Mouse (Mus musculus) left cerebral cortex, adult 9 months (tissue): ENCODE data around the gene Tmed10.
A peak's percentile ranks its signal among the peaks of the same experiment; 100 is the strongest.

ENCODE experiments used
- DNase-seq, 2 experiments: peaks; one replicate each; pipeline ENCODE4 v3.0.0; 2022; ENCODE audit warnings: low spot score in 2 of 2

The Tmed10 gene

DNA sequence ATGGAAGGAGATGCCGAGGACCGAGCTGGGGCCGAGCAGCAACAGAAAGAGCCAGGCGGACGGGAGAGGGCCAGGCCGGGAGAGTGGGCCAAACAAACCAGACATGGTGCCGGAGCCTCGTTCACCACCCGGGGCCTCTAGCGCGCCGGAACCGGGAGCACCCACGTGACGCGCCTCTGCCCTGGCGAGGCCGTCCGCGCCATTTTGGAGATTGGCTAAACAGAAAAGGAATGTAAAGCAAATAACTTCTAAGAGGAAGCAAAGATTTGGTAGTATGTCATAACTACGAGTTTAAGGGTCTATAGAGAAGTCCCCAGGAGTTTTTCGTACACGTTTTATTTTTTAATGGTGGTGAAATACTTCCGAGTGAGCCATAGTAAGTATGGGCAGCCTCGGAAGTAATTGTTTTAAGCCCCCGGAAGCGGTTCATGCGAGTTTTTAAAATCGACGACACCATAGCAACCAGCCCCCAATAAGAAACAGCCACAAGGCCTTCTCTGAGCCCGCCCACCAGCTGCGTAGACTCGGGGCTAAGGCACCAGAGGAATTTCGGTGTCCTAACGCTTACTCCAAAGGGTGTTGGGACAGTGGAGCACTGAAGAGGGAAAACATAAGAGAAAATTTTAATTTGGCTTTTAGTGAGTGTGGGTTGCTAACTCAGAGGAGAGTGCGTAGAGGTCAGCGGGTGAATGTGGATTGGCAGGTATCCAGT is at the start of gene Tmed10:
Gene Tmed10, minus strand, starts transcription at position 287 of the 712 bp plus-strand sequence.
- peak; percentile 83 to 94 for DNase-seq

GRCm38 (mm10) chr12:85423236-85423635 is 48.6 kb upstream of the Tmed10 start:
- DNase-seq: no peak

DNA sequence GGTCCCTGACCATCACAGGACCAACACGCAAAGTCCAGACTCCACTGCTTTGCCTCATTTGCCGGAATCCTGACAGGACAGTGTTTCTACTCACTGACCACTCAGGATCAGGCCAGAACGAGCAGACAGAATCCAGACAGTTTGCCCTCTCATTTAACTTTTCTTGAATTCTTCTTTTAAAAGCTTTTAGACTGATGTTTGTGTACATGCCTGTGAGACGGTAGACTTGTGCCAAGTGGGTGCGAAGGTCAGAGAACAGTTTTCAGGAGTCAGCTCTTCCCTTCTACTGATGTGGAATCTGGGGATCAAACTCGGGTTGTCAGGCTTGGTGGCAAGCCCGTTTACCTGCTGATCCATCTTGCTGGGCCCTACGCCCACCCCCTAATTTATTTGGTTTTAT is 47.9 kb upstream of the Tmed10 start:
- DNase-seq: no peak

DNA sequence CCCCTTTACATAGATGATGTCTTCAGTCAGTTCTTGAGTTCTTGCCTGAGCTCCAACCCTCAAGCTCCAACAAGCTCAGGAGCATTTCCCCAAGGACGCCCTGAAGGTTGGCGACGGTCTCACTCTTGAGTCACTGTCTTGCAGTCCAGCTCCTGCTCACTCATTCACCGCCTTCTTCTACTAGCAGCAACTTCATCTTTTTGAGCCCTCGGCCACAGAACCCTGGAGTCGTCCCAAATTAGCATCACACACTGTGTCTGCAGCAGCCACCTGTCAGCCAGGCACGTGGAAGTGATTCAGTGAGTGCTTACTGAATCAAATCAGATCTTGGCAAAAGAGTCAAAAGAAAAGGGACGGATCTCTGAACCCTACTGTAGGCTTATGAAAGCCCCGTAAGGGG is 46.3 kb upstream of the Tmed10 start:
- DNase-seq: no peak

DNA sequence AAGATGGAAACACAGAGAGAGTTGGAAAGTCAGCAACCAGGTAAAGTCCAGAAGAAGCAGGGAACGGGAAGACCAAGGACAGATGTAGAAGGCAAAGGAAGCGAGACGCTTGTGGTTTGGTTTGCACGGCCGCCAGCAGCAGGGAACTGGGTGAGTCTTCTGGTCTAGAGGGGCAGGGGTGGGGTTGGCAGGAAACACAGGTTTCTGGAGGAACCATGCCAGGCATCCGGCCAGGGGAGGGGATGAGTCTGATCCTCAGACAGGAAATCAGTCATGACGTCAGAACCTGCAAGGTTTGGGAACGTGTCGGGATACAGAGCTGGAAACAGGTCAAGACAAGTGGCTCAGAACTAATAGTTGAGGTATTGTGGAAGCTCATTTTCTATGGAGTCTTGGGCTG is 43.2 kb upstream of the Tmed10 start:
- DNase-seq: no peak

GRCm38 (mm10) chr12:85416298-85416697 is 41.7 kb upstream of the Tmed10 start:
- no peak for DNase-seq

DNA sequence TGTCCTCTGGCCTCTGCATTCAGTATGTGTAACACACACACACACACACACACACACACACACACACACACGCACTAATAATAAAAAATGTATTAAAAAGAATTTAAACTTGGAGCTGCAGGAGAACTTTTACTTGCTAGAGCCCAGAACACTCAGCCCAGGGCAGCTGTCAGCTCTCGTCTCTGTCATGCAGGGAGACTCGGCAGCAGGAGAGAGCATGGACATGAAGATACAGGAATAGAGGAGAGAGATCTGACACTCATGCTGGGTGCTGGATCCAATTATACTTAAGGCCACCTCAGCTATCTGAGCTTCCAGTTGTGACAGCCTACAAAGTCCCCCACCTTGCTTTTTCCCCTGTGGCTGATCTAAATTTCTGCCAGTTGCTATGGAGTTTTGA is 41.2 kb upstream of the Tmed10 start:
- no peak for DNase-seq

- DNase-seq: no peak
Measured at GRCm38 (mm10) chr12:85411136-85411535, 36.5 kb upstream of the Tmed10 start.

- no peak for DNase-seq
Measured at GRCm38 (mm10) chr12:85397960-85398272, 23.3 kb upstream of the Tmed10 start.

DNA sequence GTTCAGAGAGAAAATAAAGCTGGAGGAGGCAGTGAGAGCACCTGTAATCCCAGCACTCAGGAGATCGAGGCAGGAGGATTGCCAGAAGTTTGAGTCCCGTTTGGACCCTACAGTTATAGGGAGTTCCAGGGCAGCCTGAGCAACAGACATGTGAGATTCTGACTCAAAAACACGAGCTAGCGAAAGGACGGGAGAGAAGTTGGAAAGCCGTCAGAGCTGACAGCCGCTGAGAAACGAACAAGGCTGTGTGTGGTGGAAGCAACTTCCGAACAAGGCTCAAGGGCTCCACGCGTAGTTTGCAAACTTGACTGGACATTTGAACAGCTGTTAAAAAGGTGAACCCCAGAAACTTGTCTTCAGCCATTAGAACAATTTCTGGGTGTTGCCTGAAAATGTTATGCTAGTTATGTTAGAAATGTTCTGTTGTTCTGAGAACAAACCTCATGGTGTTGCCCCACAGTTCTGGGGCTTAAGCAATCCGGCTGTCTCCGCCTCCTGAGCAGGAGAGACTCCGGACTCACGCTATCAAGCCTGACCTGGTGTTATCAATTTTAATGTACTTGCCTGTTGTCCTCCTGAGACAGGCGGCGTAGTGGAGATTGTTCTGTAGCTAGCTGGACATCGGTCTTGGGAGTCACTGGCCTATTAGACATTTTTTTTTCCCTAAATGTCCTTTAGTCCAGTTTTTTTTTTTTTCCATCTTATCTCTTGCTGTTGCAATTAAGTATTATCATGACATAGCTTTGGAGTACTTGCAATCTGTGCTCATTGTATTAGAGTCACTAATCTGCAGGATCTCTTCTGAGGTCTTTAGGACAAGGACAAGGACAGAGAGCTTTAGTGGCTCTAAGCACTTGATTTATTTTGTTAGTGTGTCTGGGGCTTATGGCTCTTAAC is 22.7 kb upstream of the Tmed10 start:
- no peak for DNase-seq

GRCm38 (mm10) chr12:85393981-85394380 is 19.3 kb upstream of the Tmed10 start:
- no peak for DNase-seq

DNA sequence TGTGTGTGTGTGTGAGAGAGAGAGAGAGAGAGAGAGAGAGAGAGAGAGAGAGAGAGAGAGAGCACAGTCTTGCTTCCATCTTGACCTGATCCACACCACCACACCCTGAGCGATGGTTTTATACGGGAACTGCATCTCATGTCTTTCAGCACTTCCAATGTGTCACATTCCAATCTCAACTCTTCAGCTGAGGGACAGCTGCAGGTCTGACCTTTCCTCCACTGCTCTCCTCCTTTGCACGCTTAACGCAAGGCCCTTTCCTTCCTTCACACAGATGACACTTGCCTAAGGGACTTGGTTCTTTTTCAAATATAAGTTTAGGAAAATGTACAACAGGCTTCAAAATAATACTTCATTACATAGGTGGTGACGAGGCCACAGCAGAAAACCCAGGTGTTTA is 18.9 kb upstream of the Tmed10 start:
- DNase-seq: no peak

- DNase-seq: no peak
Measured at GRCm38 (mm10) chr12:85391148-85391547, 16.5 kb upstream of the Tmed10 start.

GRCm38 (mm10) chr12:85389204-85390185 is 14.8 kb upstream of the Tmed10 start:
- DNase-seq: no peak

DNA sequence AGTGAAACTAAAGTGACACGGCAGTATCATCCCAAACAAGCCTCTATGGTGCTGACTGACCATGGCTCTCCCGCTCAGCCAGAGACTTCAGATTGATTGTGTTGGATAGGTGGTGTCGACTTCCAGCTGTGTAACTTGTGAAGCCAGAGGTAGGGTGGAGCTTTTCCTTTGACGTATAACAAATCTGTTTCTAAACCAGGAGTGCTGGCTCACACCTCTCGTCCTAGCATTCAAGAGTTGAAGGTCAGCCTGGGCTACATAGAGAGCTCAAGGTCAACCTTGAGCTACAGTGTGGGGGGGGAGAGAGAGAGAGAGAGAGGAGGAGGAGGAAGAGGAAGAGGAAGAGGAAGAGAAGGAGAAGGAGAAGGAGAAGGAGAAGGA is 11.3 kb upstream of the Tmed10 start:
- no peak for DNase-seq

GRCm38 (mm10) chr12:85385329-85385994 is 10.8 kb upstream of the Tmed10 start:
- DNase-seq: no peak

DNA sequence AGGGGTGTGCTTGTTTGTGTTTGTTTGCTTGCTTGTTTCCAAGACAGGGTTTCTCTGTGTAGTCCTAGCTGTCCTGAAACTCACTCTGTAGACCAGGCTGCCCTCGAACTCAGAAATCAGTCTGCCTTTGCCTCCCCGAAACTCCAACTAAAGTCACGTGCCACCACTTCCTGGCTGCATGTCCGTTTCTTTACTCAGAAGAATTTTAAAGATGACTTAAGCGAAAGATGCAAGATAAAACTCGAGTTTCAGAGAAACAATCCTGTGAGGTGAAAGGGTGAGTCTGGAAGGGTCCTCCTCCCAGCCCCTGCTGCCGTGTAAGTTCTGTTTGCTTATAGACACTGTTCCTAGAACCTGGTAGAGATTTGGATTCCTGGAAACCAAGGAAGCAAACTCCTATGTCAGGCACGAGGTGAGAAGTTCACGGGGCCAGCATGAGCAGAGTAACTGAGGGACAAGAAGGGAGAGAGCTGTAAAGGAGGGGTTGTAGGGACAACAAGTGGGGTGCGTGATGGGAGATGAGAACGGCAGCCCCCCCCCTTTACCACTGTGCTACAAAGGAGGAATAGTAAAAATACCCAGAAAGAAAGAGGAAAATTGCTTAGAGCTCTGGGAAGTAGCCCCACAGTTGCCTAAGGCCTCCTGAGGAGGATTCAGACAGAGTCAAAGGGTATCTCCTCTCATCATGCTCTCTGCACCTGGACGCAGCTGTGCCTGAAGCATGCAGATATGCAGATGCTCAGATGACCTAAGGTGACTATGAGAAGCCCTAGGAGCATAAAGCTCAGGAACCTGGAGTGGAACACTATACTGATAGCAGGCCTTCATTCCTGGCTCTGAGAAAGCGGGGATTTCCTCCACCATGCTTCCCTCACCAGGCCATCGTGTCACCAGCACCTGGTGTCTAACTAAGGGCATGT is 8.4 kb upstream of the Tmed10 start:
- DNase-seq: no peak

- DNase-seq: no peak
Measured at GRCm38 (mm10) chr12:85381570-85381969, 6.9 kb upstream of the Tmed10 start.

GRCm38 (mm10) chr12:85380942-85381341 is 6.3 kb upstream of the Tmed10 start:
- no peak for DNase-seq

DNA sequence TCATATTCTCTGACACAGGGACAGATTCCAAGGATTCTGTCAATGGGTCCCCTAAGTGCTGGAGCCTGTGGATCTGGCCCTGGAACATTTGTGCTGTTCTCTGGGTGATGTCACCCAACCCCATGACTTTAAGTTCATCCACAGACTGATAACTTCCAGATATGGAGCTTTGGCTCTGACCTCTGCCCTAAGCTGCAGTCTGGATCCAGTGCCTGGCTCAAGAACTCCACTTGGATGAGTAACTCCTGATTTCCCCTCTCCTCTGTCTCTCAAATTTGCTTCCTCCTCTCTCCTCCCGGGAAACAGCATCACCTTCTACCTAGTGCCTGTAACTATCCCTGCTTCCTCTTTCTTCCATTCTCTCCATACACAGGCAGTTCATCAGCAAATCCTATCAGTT is 5.7 kb upstream of the Tmed10 start:
- DNase-seq: no peak
